Mouse (Mus musculus): ENCODE measurements around the gene Trim65.

The Trim65 gene

DNA sequence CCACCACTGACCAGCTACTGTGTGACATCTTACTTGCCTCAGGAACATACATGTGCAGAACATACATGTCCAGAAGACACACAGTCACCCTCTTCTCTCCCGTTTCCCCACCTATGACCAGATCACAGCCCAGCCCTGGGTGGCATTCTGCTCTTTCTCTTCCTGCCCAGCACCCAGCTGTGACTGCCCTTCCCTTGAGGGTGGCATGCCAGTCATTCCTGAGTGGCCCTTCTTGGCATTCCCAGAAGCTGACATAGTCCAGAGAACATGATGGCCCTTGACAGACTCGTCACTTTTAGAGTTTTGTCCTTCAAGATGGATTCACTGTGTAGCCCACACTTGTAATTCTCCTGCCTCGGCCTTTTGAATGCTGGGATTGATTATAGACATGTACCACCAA lies 58.3 kb downstream of the Trim65 start:
- in situ Hi-C loops (cut with MboI, MseI): loop anchor here (5.0 kb wide), 1 partner anchor 40 kb away; the partner anchor contains the start of gene Unk
